Mouse (Mus musculus) adrenal gland, postnatal 36 days (tissue): ENCODE data around the gene Olfr690. TPM values are rescaled to one million over a fixed set of nuclear protein-coding genes. Genes with fewer than 3 reads are reported as not detected.
A peak's percentile ranks its signal among the peaks of the same experiment; 100 is the strongest.
"Not testable (repeated sequence)": the region's sequence is repeated elsewhere in the genome, so short reads cannot be mapped to it uniquely, and the experiment has no call there.

ENCODE experiments used
- DNase-seq, 2 experiments: peaks; one replicate each; pipeline ENCODE4 v3.0.0; 2021; ENCODE audit warnings: mixed read lengths in 1 of 2
- long read RNA-seq, 2 experiments: library from polyadenylated mRNA; stranded (forward); transcript quantifications; one replicate each; pipeline ENCODE4 v2.0.0; 2021; ENCODE audit warnings: borderline sequencing depth in 2 of 2
- total RNA-seq, 2 experiments: library from RNA; stranded (reverse); gene quantifications; 2 replicates each; pipeline ENCODE4 v1.2.3; 2021

Gene Olfr690
- not detected for total RNA-seq
- long read RNA-seq, experiment 1: 0 reads
- long read RNA-seq, experiment 2: 0 reads

DNA sequence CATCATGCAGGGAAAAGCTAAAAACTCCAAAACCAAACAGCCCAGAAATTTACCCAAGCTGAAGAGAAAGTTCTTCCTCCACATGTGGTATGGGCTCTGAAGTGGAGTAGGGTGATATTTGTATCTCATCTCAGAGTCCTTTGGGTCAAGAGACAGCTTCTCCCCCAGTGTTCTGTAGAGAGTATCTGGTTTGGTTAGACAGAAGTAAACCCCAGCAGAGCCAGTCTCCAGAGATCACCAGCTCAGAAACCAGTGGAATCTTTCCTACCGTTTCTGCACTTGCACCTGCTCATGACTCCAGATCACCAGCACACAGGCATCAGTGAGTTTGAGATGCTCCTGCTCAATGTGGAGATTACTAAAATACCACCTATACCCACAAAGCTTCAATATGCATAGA is at the start of gene Olfr690:
Gene Olfr690 (minus strand): TSS at position 101 of the 400 bp plus-strand sequence.
- no peak for DNase-seq

DNA sequence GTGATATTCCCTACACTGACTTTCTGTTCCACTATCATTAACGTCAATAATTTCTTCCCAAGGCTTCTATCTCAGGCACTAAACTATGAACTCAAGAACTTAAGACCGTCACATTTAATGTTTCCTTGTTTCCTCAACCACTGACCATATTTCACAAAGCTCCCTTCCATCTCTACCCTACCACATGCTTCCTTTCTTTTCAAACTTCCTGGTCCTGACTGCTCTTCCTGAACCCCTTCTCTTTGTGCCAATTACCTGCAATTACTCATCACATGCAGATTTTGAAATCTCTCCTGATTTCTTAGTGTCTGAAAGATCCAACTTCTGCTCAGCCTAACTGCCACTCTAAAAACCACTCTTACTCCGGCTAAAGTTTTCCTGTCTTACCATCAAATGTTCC is 46.4 kb upstream of the Olfr690 start:
- no peak for DNase-seq

GRCm38 (mm10) chr7:105374866-105375265 is 41.0 kb upstream of the Olfr690 start, which contains the start of gene Gm5901:
Gene Gm5901, plus strand, starts transcription at chr7:105375038.
- no peak for DNase-seq

DNA sequence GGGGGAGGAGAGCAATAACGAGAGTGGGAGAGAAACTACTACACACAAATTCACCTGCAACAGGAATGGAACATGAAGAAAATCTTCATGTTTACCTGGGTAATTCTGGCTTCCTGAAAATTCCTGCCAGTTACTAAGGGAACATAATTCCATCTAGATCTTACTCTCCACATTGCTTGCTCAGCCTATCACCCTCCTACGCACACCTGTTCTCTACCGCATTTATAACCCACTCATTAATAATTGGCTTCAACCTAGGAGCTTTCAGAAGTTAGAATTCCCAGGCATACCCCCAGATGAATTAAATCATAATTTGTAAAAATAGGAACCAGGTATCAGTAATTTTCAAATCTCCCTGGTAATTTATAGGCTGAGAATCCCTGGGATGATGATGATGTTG is 40.1 kb upstream of the Olfr690 start:
- DNase-seq: no peak

GRCm38 (mm10) chr7:105373509-105373908 is 39.6 kb upstream of the Olfr690 start:
- peak; percentile 24 to 33 for DNase-seq

DNA sequence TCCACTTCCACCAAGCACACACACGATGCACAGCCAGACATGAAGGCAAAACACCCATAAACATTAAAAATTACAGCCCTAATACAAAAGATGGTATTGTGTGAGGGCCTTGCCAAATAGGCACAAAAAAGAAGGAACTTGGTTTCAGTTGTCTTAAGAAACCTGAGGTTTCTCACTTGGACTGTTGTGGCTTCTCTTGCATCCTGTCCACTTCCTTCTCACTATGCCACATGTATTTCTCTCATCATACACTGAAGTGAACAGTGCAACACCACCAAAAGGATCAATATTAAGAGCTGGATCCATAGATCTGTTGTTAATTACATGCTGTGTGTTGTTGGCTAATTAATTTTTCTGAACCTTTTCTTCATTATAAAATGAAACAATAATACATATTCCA is 39.0 kb upstream of the Olfr690 start:
- DNase-seq: no peak

GRCm38 (mm10) chr7:105368521-105368920 is 34.6 kb upstream of the Olfr690 start:
- DNase-seq: no peak

DNA sequence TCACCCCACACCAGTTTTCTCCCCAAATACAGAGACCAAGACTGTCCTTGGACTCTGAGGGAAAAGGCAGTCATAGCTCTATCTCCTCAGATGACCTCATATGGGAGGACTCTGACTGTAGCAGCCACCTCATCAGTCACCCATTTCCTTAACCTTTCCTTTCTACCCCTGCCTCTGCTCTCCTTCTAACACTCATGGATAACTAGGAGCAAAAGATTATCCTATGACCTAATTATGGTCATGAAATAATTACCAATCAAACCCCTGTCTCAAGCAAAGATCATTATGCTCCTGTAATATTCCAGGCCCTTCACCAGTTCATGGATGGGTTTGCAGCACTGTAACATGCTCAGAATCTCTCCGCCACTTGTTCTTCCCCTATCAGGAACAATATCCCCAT is 34.0 kb upstream of the Olfr690 start, which contains the start of gene Olfr692:
Gene Olfr692 (plus strand): TSS at position 301 of the 400 bp plus-strand sequence.
- DNase-seq: no peak

DNA sequence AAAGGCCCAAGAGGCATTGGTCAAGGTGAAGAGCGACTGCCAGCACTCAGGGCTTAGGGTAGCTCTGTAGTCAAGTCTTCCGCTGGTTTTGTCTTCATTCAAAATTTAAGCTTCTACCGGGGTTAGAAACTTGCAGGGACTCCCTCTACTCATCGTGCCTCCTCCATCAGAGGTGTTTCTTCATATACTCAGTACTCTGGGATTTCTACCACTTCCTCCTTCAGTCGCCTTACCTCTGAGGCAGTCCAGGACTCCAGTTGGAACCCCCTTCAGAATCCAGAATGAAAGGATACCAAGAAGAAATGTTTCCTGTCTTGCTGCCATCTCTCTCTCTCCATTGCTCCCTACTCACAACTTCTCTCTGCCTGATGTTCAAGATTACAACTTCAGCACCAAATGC is 33.4 kb upstream of the Olfr690 start:
- no peak for DNase-seq

- no peak for DNase-seq
Measured at GRCm38 (mm10) chr7:105361713-105362112, 27.8 kb upstream of the Olfr690 start.

DNA sequence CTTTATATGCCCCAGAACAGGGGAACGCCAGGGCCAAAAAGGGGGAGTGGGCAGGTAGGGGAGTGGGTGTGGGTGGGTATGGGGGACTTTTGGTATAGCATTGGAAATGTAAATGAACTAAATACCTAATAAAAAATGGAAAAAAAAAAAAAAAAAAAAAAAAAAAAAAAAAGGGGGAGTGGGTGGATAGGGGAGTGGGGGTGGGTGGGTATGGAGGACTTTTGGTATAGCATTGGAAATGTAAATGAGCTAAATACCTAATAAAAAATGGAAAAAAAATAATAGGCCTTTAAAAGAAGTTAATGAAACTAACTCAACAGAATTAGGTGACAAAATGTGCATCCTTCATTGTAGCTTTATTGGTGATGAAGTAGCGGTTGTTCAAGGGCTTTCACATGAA is 22.6 kb upstream of the Olfr690 start:
- not testable (repeated sequence) for DNase-seq

GRCm38 (mm10) chr7:105356064-105356463 is 22.2 kb upstream of the Olfr690 start:
- DNase-seq: not testable (repeated sequence)

DNA sequence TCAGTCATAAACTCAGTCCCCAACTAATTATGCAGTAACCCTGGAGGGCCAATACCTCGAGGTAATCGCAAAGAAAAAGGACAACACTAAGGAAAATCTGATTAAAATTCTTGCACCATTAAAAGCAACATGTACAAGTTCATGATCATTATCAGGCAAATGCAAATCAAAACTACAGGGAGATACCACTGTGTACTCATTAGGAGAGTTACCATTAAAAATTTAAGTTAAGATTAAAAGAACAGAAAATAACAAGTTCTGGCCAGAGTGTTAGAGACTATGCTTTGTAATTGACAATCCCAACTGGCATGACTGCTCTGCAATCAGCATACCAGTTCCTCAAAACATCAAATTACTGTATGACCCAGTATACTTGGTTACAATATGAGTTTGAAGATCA is 8.8 kb upstream of the Olfr690 start:
- no peak for DNase-seq

DNA sequence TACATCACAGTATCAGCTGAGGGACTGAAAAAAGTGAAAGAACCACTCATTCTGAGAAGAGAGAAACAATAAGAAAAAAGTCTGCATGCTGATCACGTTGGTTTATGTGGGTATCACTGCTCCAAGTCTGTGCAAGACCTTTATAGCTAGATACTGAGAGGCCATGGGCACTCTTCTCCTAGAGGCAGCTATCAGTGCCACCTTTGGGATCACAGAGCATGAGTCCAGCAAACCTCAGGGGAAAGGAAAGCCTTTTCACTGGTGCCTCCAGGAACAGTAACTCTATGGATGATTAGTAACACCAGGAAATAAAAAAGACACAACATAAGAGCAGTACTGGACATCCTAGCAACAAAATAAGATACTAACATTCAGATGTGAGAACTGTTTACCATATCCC is 8.3 kb upstream of the Olfr690 start, which contains the start of gene Olfr691:
Gene Olfr691 (minus strand): TSS at position 101 of the 400 bp plus-strand sequence.
- no peak for DNase-seq

DNA sequence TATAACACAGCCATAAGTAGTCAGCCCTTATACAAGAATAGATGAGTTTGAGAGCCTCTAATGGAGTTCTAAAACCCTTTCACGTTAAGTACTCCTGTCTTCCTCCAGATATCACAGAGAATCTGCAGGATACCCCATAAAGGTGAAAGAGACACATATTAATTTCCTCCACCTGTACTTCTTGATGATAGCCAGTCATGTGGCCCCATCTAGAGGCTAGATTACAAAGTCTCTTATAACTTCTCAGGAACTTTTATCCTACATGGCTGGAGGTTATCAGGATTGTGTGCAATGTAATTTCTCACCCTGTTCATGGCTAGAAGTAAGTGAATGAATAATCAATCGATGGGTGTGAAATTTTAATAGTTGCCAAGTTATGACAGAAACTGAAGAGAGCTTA is 8.6 kb downstream of the Olfr690 start:
- no peak for DNase-seq

DNA sequence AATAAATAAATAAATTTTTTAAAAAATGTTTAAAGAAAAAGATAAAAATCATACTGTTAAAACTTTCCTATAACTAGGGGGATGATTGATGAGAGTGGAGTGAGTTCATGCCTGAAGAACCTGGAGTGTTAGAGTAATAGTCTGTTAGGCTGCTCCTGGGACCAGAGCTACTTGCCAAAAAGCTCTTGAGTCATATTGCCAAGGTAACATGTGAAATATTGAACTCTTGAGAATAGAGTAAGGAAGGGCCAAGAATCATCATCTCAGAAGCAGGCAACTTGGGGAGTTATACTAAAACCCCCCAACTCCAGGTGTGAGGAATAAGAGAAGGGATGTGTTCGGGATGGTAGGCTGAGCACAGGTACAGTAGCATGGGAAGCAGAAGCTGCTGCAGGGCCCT is 23.0 kb downstream of the Olfr690 start, which contains the start of gene Olfr689:
Gene Olfr689 (plus strand): TSS at position 301 of the 400 bp plus-strand sequence.
- no peak for DNase-seq

GRCm38 (mm10) chr7:105290051-105290450 is 43.9 kb downstream of the Olfr690 start:
- DNase-seq: no peak

DNA sequence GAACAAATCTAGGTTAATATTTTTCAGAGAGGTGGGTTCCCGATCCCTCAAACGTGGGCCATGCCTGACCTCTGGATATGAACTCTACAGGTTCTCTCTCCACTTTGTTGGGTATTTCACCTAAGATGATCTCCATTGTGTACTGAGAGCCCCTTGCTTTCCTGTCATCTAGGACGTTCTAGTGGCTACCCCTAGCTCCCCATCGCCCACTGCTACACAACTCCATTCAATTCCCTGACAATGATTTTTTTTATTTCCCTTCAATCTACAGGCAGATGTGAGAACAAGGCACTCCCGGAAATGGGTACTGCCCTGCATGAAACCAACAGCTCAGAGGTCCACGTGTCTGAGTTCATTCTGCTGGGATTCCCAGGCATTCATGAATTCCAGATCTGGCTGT is 46.1 kb downstream of the Olfr690 start, which contains the start of gene Olfr688:
Gene Olfr688 (plus strand): TSS at position 301 of the 400 bp plus-strand sequence.
- no peak for DNase-seq

Other genes starting within 250 kb of the Olfr690 start
- gene Olfr680-ps1, start 241.3 kb downstream of the Olfr690 start, total RNA-seq: not detected
- gene Olfr681, start 217.3 kb downstream of the Olfr690 start, total RNA-seq: not detected
- gene Olfr683, start 187.1 kb downstream of the Olfr690 start, total RNA-seq: not detected
- gene Olfr684, start 170.5 kb downstream of the Olfr690 start, total RNA-seq: not detected
- gene Olfr685, start 148.1 kb downstream of the Olfr690 start, total RNA-seq: not detected
- not detected for gene Olfr686, start 126.6 kb downstream of the Olfr690 start, total RNA-seq
- not detected for gene Olfr688, start 46.0 kb downstream of the Olfr690 start, total RNA-seq
- not detected for gene Olfr689, start 22.9 kb downstream of the Olfr690 start, total RNA-seq
- not detected for gene Olfr691, start 8.2 kb upstream of the Olfr690 start, total RNA-seq
- gene Olfr692, start 34.1 kb upstream of the Olfr690 start, total RNA-seq: not detected
- not detected for gene Gm5901, start 40.9 kb upstream of the Olfr690 start, total RNA-seq
- gene Fam160a2, start 66.0 kb upstream of the Olfr690 start, total RNA-seq: 10 to 100 TPM; 25.9 to 27.1 TPM
- gene Cnga4, start 70.5 kb upstream of the Olfr690 start, total RNA-seq: not detected
- gene Cckbr, start 91.6 kb upstream of the Olfr690 start, total RNA-seq: not detected
- 10 to 100 TPM; 60.2 to 76.0 TPM for gene Cavin3, start 148.2 kb upstream of the Olfr690 start, total RNA-seq
- gene Smpd1, start 220.3 kb upstream of the Olfr690 start, total RNA-seq: 10 to 100 TPM; 47.3 to 53.0 TPM
- 10 to 100 TPM; 11.4 to 11.5 TPM for gene Apbb1, start 247.5 kb upstream of the Olfr690 start, total RNA-seq